Mouse (Mus musculus): ENCODE measurements at regions not wholly inside any gene's neighbourhood (a gene's known extent, or its start where the extent isn't known, plus 50 kb on each side); places are given as distances from the start of the nearest gene placed in this dataset.

GRCm38 (mm10) chr13:112237377-112237776 is 50.9 kb upstream of the Ankrd55 start:
- TF ChIP-seq POLR2A (IDR thresholded peaks at IDR 0.05; ENCODE audit: insufficient read depth, low read depth, low read length) (no peak), CTCF (IDR thresholded peaks at IDR 0.05; ENCODE audit: insufficient read depth, low read depth, low read length) (no peak)

All from olfactory bulb, adult 2 months (tissue).